Mouse (Mus musculus): ENCODE measurements around the gene Trio. TPM values are rescaled to one million over a fixed set of nuclear protein-coding genes. Genes with fewer than 3 reads are reported as not detected.
A peak's percentile ranks its signal among the peaks of the same experiment; 100 is the strongest.

Trio gene
- 23.8 and 30.3 TPM in 2 replicates for polyA plus RNA-seq (2012; rRNA removed)

- peaks cover 19% of the 10 kb centered on the region for H3K27me3 ChIP-seq (ENCODE audit: control insufficient read depth, insufficient read depth, low read length)
- peak; percentile 45 to 78 for DNase-seq (ENCODE audit: low read depth in 1 of 2, low spot score in 2 of 2)
- H3K36me3 ChIP-seq (ENCODE audit: control insufficient read depth, insufficient read depth, low read length): no peaks in the 10 kb centered on the region
- TF ChIP-seq POLR2A (IDR thresholded peaks at IDR 0.05; ENCODE audit: low read depth, low read length): no peak
- TF ChIP-seq CTCF (IDR thresholded peaks at IDR 0.05; ENCODE audit: extremely low read depth, insufficient read depth, insufficient read length, insufficient replicate concordance): no peak
- H3K4me3 ChIP-seq (ENCODE audit: extremely low read depth, insufficient read depth, insufficient read length): peak within 1 kb of the TSS; percentile 95
- peaks cover 9% of the 10 kb centered on the region for H3K4me1 ChIP-seq (ENCODE audit: control insufficient read depth, insufficient read depth, insufficient read length)
- H3K27ac ChIP-seq (ENCODE audit: insufficient read depth, low read length): peak within 1 kb of the TSS; percentile 69
- WGBS: 4% methylated on average over 94 of the region's 94 CpGs
These were observed at the start of gene Trio for GRCm38 (mm10) chr15:28025447-28026166. TSS of gene Trio (minus strand) at chr15:28025848.

- WGBS: 90% methylated on average over 4 of the region's 4 CpGs
- no peak for DNase-seq (ENCODE audit: low read depth in 1 of 2, low spot score in 2 of 2)
- Histone ChIP-seq H3K27ac (ENCODE audit: insufficient read depth, low read length) (no peak overlapping the region), H3K36me3 (ENCODE audit: control insufficient read depth, insufficient read depth, low read length) (no peaks in the 10 kb centered on the region), H3K27me3 (ENCODE audit: control insufficient read depth, insufficient read depth, low read length) (no peaks in the 10 kb centered on the region), H3K4me3 (ENCODE audit: extremely low read depth, insufficient read depth, insufficient read length) (no peak overlapping the region), H3K4me1 (ENCODE audit: control insufficient read depth, insufficient read depth, insufficient read length) (peaks cover 5% of the 10 kb centered on the region; the same call in 1 of the 2 replicates)
- TF ChIP-seq POLR2A (IDR thresholded peaks at IDR 0.05; ENCODE audit: low read depth, low read length) (no peak), CTCF (IDR thresholded peaks at IDR 0.05; ENCODE audit: extremely low read depth, insufficient read depth, insufficient read length, insufficient replicate concordance) (no peak)
These were observed 48.8 kb upstream of the Trio start for GRCm38 (mm10) chr15:28074416-28074970.

- no peak overlapping the region for H3K4me3 ChIP-seq (ENCODE audit: extremely low read depth, insufficient read depth, insufficient read length)
- H3K4me1 ChIP-seq (ENCODE audit: control insufficient read depth, insufficient read depth, insufficient read length): peaks cover 5% of the 10 kb centered on the region; the same call in 1 of the 2 replicates
- WGBS: 76% methylated on average over 7 of the region's 7 CpGs
- TF ChIP-seq POLR2A (IDR thresholded peaks at IDR 0.05; ENCODE audit: low read depth, low read length) (no peak), CTCF (IDR thresholded peaks at IDR 0.05; ENCODE audit: extremely low read depth, insufficient read depth, insufficient read length, insufficient replicate concordance) (no peak)
- no peaks in the 10 kb centered on the region for H3K27me3 ChIP-seq (ENCODE audit: control insufficient read depth, insufficient read depth, low read length)
- no peak overlapping the region for H3K27ac ChIP-seq (ENCODE audit: insufficient read depth, low read length)
- H3K36me3 ChIP-seq (ENCODE audit: control insufficient read depth, insufficient read depth, low read length): no peaks in the 10 kb centered on the region
- DNase-seq (ENCODE audit: low read depth in 1 of 2, low spot score in 2 of 2): no peak
These were observed 46.0 kb upstream of the Trio start for GRCm38 (mm10) chr15:28071601-28072000.

DNA sequence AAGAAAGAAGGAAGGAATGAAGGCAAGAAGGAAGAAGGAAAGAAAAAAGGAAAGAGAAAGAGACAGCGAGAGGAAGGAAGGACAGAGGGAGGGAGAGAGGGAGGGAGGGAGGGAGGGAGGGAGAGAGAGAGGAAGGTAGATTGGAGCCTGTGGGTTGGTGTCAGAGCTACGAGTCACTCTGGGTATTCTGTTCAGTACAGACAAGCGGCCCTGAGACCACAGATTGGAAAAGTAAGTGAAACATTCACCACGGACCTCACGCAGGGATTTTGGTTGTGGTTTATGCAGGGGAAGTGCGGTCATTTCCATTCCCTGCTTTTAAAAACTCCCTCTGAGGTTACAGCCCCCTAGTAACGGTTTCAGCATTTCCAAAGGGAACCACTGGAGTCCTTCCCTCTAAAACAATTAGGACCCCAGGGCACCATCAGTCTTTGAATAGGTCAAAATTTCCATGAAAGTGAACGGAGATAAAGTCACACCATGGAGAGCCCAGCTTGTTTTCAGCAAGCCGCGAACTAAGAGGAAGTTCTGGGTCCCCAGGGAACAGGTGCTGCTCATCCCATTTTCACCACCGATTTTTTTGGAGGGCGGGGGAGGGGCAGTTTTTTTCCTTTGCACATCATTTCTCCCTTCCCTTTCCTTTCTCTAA lies 45.2 kb upstream of the Trio start:
- DNase-seq (ENCODE audit: low read depth in 1 of 2, low spot score in 2 of 2): no peak
- no peaks in the 10 kb centered on the region for H3K36me3 ChIP-seq (ENCODE audit: control insufficient read depth, insufficient read depth, low read length)
- H3K27ac ChIP-seq (ENCODE audit: insufficient read depth, low read length): no peak overlapping the region
- H3K4me3 ChIP-seq (ENCODE audit: extremely low read depth, insufficient read depth, insufficient read length): no peak overlapping the region
- TF ChIP-seq POLR2A (IDR thresholded peaks at IDR 0.05; ENCODE audit: low read depth, low read length): no peak
- H3K27me3 ChIP-seq (ENCODE audit: control insufficient read depth, insufficient read depth, low read length): no peaks in the 10 kb centered on the region
- H3K4me1 ChIP-seq (ENCODE audit: control insufficient read depth, insufficient read depth, insufficient read length): peaks cover 5% of the 10 kb centered on the region; the same call in 1 of the 2 replicates
- 1% methylated on average over 12 of the region's 12 CpGs for WGBS

GRCm38 (mm10) chr15:28070221-28070620 lies 44.6 kb upstream of the Trio start:
- Histone ChIP-seq H3K4me1 (ENCODE audit: control insufficient read depth, insufficient read depth, insufficient read length) (peaks cover 5% of the 10 kb centered on the region; the same call in 1 of the 2 replicates), H3K27me3 (ENCODE audit: control insufficient read depth, insufficient read depth, low read length) (no peaks in the 10 kb centered on the region), H3K27ac (ENCODE audit: insufficient read depth, low read length) (no peak overlapping the region), H3K4me3 (ENCODE audit: extremely low read depth, insufficient read depth, insufficient read length) (no peak overlapping the region), H3K36me3 (ENCODE audit: control insufficient read depth, insufficient read depth, low read length) (no peaks in the 10 kb centered on the region)
- TF ChIP-seq POLR2A (IDR thresholded peaks at IDR 0.05; ENCODE audit: low read depth, low read length) (no peak), CTCF (IDR thresholded peaks at IDR 0.05; ENCODE audit: extremely low read depth, insufficient read depth, insufficient read length, insufficient replicate concordance) (no peak)
- DNase-seq (ENCODE audit: low read depth in 1 of 2, low spot score in 2 of 2): no peak
- WGBS: 82% methylated on average over 5 of the region's 5 CpGs

- no peak for DNase-seq (ENCODE audit: low read depth in 1 of 2, low spot score in 2 of 2)
- TF ChIP-seq CTCF (IDR thresholded peaks at IDR 0.05; ENCODE audit: extremely low read depth, insufficient read depth, insufficient read length, insufficient replicate concordance) (no peak), POLR2A (IDR thresholded peaks at IDR 0.05; ENCODE audit: low read depth, low read length) (no peak)
These were observed 41.7 kb upstream of the Trio start for GRCm38 (mm10) chr15:28067373-28067772.

More at GRCm38 (mm10) chr15:28067373-28067772, 41.7 kb upstream of the Trio start:
- H3K27ac ChIP-seq (ENCODE audit: insufficient read depth, low read length): no peak overlapping the region
- H3K4me1 ChIP-seq (ENCODE audit: control insufficient read depth, insufficient read depth, insufficient read length): peaks cover 5% of the 10 kb centered on the region; the same call in 1 of the 2 replicates
- no peak overlapping the region for H3K4me3 ChIP-seq (ENCODE audit: extremely low read depth, insufficient read depth, insufficient read length)
- H3K27me3 ChIP-seq (ENCODE audit: control insufficient read depth, insufficient read depth, low read length): no peaks in the 10 kb centered on the region
- no peaks in the 10 kb centered on the region for H3K36me3 ChIP-seq (ENCODE audit: control insufficient read depth, insufficient read depth, low read length)
